Mouse (Mus musculus) olfactory bulb, adult 2 months (tissue): ENCODE results near the gene Dnase1l3. TPM values are rescaled to one million over a fixed set of nuclear protein-coding genes. Genes with fewer than 3 reads are reported as not detected.

Source experiments
- H3K27ac ChIP-seq: fragments of 200-500 bp; 2 replicates; pipeline ENCODE4 v1.5.1; 2012; ENCODE audit warnings: low read depth, low read length; ENCODE audit not compliant: insufficient read depth
- H3K4me1 ChIP-seq: fragments of 200-500 bp; 2 replicates; pipeline ENCODE4 v1.6.1; 2012; ENCODE audit warnings: low read length; ENCODE audit not compliant: control insufficient read depth, insufficient read depth
- H3K4me3 ChIP-seq: fragments of 200-500 bp; 2 replicates; pipeline ENCODE4 v1.5.1; 2012; ENCODE audit warnings: mild to moderate bottlenecking, low read depth, low read length, moderate library complexity; ENCODE audit not compliant: insufficient read depth
- CTCF ChIP-seq: fragments of 200-500 bp; IDR thresholded peaks from 2 replicates; pipeline ENCODE4 v1.5.1; 2012; ENCODE audit warnings: low read depth, mild to moderate bottlenecking, low read length, moderate library complexity; ENCODE audit not compliant: insufficient read depth
- POLR2A ChIP-seq: fragments of 200-500 bp; IDR thresholded peaks from 2 replicates; pipeline ENCODE4 v1.6.1; 2012; ENCODE audit warnings: mild to moderate bottlenecking, low read depth, low read length, moderate library complexity; ENCODE audit not compliant: insufficient read depth
- WGBS: fragments of 180-500 bp; shearing (Covaris S2); methylation state at CpG from one replicate; pipeline ENCODE4 v1.1.7; 2018; 5-methylcytosine and 5-hydroxymethylcytosine counted together
- polyA plus RNA-seq: library from polyadenylated mRNA; stranded (reverse); fragments of >200 nt; gene quantifications from 2 replicates; pipeline ENCODE4 v1.2.4, GENCODE M21; 2012; ENCODE audit warnings: low replicate concordance; ENCODE audit not compliant: missing spikeins, insufficient read depth, insufficient read length

Gene Dnase1l3
- polyA plus RNA-seq, 1 experiment, result not detected

- H3K27ac ChIP-seq, result no peak overlapping the region
- TF ChIP-seq CTCF, result no peak
- no peak for TF ChIP-seq POLR2A
- WGBS, result 91% methylated on average over 7 of the region's 7 CpGs
- no peaks in the 10 kb centered on the region for H3K4me1 ChIP-seq
- H3K4me3 ChIP-seq, result no peak overlapping the region
Observed at GRCm38 (mm10) chr14:7934166-7934565, 60.2 kb downstream of the Dnase1l3 start.

- TF ChIP-seq CTCF, result no peak
- TF ChIP-seq POLR2A, result no peak
- Histone ChIP-seq H3K4me3 (no peak overlapping the region), H3K4me1 (no peaks in the 10 kb centered on the region), H3K27ac (no peak overlapping the region)
- WGBS, result 89% methylated on average over 4 of the region's 4 CpGs
Observed at GRCm38 (mm10) chr14:7932151-7932550, 62.2 kb downstream of the Dnase1l3 start.

GRCm38 (mm10) chr14:7929029-7929428 lies 65.3 kb downstream of the Dnase1l3 start:
- H3K4me3 ChIP-seq, result no peak overlapping the region
- no peaks in the 10 kb centered on the region for H3K4me1 ChIP-seq
- H3K27ac ChIP-seq, result no peak overlapping the region
- TF ChIP-seq POLR2A, result no peak
- no peak for TF ChIP-seq CTCF
- WGBS, result 81% methylated on average over 7 of the region's 7 CpGs

GRCm38 (mm10) chr14:7928362-7928761 lies 66.0 kb downstream of the Dnase1l3 start:
- WGBS, result 77% methylated on average over 1 of the region's 1 CpGs
- H3K4me3 ChIP-seq, result no peak overlapping the region
- no peaks in the 10 kb centered on the region for H3K4me1 ChIP-seq
- H3K27ac ChIP-seq, result no peak overlapping the region
- TF ChIP-seq POLR2A (no peak), CTCF (no peak)

GRCm38 (mm10) chr14:7923635-7924034 lies 70.7 kb downstream of the Dnase1l3 start:
- no peaks in the 10 kb centered on the region for H3K4me1 ChIP-seq
- no peak overlapping the region for H3K4me3 ChIP-seq
- TF ChIP-seq POLR2A, result no peak
- no peak for TF ChIP-seq CTCF
- H3K27ac ChIP-seq, result no peak overlapping the region

GRCm38 (mm10) chr14:7921459-7921858 lies 72.9 kb downstream of the Dnase1l3 start:
- Histone ChIP-seq H3K4me1 (no peaks in the 10 kb centered on the region), H3K27ac (no peak overlapping the region), H3K4me3 (no peak overlapping the region)
- TF ChIP-seq CTCF, result no peak
- TF ChIP-seq POLR2A, result no peak
- 85% methylated on average over 5 of the region's 5 CpGs for WGBS

- Histone ChIP-seq H3K4me3 (no peak overlapping the region), H3K4me1 (no peaks in the 10 kb centered on the region), H3K27ac (no peak overlapping the region)
- no peak for TF ChIP-seq POLR2A
- TF ChIP-seq CTCF, result no peak
- 75% methylated on average over 4 of the region's 4 CpGs for WGBS
Observed at GRCm38 (mm10) chr14:7919921-7920320, 74.5 kb downstream of the Dnase1l3 start.

- no peak overlapping the region for H3K27ac ChIP-seq
- TF ChIP-seq CTCF (no peak), POLR2A (no peak)
- H3K4me1 ChIP-seq, result no peaks in the 10 kb centered on the region
- H3K4me3 ChIP-seq, result no peak overlapping the region
- WGBS, result 85% methylated on average over 5 of the region's 5 CpGs
Observed at GRCm38 (mm10) chr14:7919309-7919708, 75.1 kb downstream of the Dnase1l3 start.

GRCm38 (mm10) chr14:7918150-7918991 lies 76.0 kb downstream of the Dnase1l3 start:
- no peak overlapping the region for H3K27ac ChIP-seq
- 77% methylated on average over 6 of the region's 6 CpGs for WGBS

More at GRCm38 (mm10) chr14:7918150-7918991, 76.0 kb downstream of the Dnase1l3 start:
- TF ChIP-seq CTCF (no peak), POLR2A (no peak)
- H3K4me1 ChIP-seq, result no peaks in the 10 kb centered on the region
- H3K4me3 ChIP-seq, result no peak overlapping the region

Other genes starting within 250 kb of the Dnase1l3 start
- gene Gm26661, start 203.0 kb downstream of the Dnase1l3 start, polyA plus RNA-seq, result not detected in 2 replicates
- gene Flnb, start 176.6 kb downstream of the Dnase1l3 start, polyA plus RNA-seq, result not detected in 2 replicates
- gene Gm45521, start 37.3 kb downstream of the Dnase1l3 start, polyA plus RNA-seq, result not detected in 2 replicates
- not detected in 2 replicates for gene Abhd6, start 8.3 kb upstream of the Dnase1l3 start, polyA plus RNA-seq
- gene Rpp14, start 85.8 kb upstream of the Dnase1l3 start, polyA plus RNA-seq, result not detected in 2 replicates
- gene Pxk, start 103.6 kb upstream of the Dnase1l3 start, polyA plus RNA-seq, result not detected in 2 replicates
- not detected in 2 replicates for gene Pdhb, start 178.5 kb upstream of the Dnase1l3 start, polyA plus RNA-seq
- gene Kctd6, start 219.6 kb upstream of the Dnase1l3 start, polyA plus RNA-seq, result not detected in 2 replicates